Mouse (Mus musculus) ES-CJ7 (cell line): ENCODE data around the gene Gm20738.
"Not testable (repeated sequence)": the region's sequence is repeated elsewhere in the genome, so short reads cannot be mapped to it uniquely, and the experiment has no call there.

Source experiments
- DNase-seq: peaks from one replicate; pipeline ENCODE4 v3.0.0; 2011; ENCODE audit warnings: low read depth, low spot score

Gene Gm20738

DNA sequence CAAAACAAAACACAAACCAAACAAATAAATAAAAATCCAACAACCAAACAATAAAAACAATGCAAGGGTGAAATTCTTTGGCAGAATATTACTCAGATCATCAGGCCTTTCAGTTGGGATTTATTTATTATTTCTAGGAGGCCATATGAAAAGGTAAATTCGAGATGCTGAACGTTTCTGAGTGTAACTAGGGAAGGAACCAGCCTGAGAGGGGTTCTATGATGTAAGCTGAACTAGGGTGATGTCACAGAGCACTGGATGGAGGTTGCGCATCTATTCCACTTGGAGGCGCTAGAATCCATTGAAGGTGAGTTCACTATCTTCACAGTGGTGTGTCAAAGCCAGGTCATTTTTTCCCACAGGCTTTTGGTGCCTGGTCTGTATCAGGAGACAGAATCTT lies at the start of gene Gm20738:
Gm20738 (plus strand) TSS at position 301 of the 400 bp plus-strand sequence.
- not testable (repeated sequence) for DNase-seq
